Mouse (Mus musculus) adrenal gland, postnatal 4 days (tissue): ENCODE results near the gene Tle2. TPM values are rescaled to one million over a fixed set of nuclear protein-coding genes. Genes with fewer than 3 reads are reported as not detected.

Experiments used
- DNase-seq, 2 experiments: peaks; one replicate each; pipeline ENCODE4 v3.0.0; 2021 to 2022; ENCODE audit warnings: low spot score in 2 of 2, mixed read lengths in 2 of 2
- total RNA-seq, 2 experiments: library from RNA; stranded (reverse); gene quantifications; 2 replicates each; pipeline ENCODE4 v1.2.3; 2021

Gene Tle2
- total RNA-seq, 2 experiments from 2014 or later: 24.9 to 30.4 TPM

DNA sequence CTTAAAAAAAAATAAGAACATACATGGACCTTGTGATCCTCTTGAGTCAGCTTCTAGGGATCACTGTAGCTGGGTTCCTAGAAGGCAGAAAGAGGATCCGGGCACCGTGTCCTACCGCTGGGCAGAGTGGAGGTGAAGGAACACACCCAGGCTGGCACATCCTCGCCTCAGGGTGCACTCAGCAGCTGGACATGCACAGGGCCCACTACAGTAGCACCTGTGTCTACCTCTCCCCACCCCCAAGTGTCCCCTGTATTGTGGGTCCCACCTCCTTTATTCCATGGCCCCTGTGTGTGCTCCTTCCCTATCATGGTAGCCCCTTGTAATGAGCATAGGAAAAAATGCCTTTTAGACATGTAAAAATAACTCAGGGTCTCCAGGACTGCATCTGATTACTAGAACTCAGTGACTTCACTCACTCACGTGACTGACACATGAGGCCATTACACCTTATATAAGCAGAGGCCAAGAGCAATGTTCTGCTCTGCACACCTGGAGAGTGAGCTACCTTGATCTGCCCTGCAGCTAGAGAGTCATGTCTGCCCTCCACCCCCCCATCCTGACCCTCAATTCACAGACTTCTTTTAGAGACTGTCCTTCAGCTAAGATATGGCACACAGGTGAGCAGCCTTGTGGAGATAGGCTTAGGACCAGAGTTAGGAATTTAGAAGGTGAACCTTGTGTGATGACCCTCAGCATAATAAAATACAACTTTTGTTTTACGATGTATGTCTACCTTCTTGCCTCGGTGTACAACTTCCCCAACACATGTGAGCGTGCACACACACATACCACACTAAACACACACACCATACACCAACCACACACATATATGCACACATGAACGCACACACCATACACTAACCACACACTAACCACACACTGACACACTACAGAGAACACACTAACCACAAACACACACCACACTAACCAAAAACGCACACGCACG is 29.9 kb downstream of the Tle2 start:
- DNase-seq: no peak

DNA sequence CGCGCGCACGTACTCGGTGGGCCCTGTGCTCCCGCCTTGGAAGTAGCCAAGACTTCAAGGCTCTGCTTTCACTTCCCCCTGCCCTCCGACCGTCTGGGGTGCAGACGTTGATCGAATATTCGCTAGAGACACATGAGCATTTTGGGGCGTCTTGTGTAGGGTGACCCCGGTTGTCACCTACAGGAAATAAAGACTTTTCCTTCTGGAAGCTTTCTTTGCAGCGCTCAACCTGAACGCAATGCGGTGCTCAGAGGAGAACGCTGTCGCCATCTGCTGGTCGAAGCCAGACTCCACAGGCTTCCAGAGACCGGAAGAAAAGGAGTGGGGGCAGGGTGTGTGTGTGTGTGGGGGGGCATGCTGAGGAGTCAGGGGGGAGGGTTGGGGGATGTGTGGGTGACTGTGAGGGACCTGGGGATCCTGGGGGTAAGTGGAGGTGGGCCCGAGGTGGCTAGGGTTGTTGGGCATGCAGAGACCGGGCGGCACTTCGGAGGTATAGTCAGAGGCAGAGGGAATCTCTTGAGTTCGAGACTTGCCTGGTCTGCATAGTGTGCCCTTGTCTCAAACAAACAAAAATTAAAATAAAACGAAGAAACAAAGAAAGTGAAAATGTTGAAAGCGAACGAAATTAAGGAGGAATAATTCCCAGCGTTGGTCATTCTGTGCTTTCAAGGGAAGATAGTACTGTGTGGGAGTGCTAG is 30.8 kb downstream of the Tle2 start:
- DNase-seq: peak; percentile 63 to 75

DNA sequence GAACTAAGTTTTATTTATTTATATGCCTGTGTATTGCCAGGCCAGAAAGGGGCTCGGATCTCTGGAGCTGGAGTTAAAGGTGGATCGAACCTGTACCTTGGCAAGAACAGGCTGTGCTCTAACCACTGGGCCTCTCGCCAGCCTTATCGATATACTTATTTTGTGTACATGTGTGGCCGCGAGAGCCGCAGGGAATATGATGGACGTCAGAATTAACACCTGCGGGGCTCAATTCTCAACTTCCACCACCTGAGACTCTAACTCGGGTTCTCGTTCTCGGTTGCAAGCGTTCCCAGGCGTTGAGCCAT is 31.3 kb downstream of the Tle2 start:
- DNase-seq: no peak

DNA sequence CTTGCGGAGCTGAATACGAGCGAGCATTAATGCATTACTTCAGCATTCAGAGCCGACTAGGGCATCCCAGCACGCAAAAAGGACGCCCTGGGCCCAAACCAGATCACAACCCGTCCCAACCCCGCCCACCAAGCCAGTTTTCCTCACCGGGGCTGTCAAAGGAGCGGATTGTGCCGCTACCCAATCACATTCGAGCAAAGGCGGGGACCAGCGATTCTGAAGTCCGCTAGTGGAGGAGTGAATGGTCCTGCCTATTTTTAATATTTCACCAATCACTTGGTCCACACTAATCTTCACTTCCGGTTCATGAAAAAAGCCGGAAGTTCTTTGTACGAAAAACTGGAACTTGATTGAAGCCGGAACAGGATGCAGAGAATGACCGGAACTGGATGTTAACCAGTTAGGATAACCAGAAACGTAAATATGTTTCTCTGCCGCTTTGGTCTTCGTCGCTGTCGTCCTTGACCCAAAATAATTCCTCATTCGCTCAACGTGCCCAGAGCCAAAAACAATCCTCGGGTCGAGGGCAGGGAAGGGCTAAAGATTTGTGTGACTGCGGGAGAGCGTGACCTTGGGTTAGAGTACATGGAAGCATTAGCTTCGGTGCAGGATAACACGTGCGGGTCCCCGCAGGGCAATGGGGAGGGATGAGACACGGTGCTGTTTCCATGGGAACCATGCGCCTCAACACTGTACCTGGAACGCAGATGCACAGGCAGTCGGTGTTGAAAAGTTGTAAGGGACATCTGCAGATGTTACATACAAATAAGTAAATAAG is 31.8 kb downstream of the Tle2 start, which contains the start of gene BC025920:
TSS of gene BC025920 (plus strand) at position 297 of the 778 bp plus-strand sequence.
- DNase-seq: peak; percentile 69 to 88

DNA sequence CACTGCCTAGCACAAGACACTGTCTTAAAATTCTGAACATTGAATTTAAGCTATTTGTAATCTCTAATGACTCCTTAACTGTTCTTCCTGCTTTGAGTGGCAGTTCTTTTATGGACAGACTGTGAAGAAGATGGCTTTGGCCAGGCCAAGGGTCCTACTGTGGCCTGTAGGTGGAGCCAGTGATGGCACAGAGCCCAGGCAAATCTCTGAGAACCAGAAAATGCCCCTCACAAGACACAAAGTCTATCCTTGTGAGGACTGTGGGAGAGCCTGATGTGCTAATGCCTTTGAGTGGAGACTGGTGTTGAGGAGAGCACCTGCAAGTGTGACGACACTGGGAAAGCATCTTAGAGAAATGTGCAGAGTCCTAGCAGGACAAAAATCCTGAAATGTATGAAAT is 33.9 kb downstream of the Tle2 start:
- no peak for DNase-seq

DNA sequence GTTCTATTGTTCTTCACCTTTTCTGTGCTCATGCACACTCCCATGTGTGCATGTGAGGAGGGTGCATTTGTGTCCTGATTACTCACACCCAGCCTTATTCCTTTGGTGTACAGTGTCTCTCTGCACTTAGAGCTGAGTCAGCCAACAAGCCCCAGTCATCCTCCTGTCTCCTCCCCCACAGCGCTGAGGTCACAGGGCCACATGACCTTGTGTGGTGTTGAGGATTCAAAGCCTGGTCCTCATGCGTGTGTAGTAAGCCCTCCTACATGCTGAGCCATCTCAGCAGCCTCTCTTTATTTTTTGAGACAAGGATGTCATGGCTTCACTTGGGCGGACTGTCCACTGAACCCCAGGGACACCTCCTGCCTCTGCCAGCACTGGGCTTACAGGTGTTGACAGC is 38.4 kb downstream of the Tle2 start:
- no peak for DNase-seq

DNA sequence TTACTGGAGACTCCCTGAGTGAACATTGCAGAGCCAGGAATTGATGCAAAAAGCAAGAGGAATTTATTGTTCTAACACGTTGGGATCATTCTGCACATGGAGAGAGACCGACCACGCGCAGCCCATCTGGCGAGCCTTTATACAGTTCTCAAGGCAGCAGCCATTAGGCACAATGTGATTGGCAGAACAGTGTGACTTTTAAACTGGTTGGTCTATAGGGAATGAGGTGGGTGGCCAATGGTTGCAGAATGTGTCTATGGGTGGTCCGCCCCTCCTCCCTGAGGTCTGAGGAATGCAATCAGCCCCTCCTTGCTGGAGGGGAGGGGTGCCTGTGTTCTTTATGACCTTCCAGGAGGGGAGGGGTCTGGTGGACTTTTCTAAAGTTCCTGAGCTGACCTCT is 41.1 kb downstream of the Tle2 start:
- no peak for DNase-seq

DNA sequence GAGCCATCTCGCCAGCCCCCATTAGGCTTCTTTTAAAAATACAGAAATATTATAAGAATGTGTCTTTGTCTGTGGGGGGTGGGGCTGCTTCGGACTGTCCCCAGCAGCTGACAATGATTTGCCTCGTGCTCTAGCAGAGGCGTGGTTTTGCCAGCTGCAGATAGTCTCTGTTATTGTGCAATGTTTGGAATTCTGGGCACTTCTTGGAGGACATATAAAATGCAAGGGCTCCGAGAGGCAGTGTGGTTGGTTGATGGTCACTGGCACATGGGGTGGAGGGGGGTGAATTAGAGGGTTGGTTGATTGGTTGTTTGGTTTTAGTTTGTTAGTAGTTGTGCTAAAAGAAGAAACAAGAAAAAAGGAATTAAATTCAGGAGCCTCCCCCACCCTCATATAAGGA is 45.6 kb downstream of the Tle2 start:
- DNase-seq: no peak

DNA sequence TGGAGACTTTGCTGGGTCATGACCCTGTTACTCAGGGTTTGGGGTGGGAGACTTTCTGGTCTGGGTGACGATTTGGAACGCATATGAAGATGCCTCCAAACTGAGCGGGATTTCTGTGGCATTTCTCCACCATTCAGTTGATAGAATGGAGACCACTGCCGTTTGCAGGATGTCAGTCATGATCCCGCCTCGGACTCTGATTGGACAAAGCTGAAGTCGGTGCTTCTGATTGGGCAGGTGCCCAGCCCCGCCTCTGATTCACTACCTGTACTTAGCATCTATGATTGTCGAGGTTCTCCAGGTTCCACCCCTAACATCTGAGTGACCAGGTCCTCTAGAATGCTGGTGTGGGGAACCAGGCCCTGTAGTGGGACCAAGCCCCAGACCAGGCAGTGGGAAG is 46.4 kb downstream of the Tle2 start:
- DNase-seq: no peak

DNA sequence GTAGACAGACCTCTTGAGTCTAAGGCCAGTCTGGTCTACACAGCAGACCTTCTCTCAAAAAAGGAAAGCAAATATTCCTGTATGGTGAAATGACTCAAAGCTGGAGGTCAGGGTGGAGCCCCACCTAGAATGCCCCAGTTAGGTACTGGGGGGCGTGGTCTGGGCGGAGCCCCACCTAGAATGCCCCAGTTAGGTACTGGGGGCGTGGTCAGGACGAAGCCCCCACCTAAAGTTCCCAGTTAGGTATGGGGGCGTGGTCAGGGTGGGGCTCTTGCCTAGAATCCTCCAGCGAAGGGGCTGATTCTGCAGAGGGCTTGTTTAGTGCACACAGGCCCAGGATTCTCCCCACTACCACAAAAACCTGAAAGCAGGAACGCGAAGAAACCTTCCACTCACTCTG is 49.1 kb downstream of the Tle2 start:
- DNase-seq: no peak

DNA sequence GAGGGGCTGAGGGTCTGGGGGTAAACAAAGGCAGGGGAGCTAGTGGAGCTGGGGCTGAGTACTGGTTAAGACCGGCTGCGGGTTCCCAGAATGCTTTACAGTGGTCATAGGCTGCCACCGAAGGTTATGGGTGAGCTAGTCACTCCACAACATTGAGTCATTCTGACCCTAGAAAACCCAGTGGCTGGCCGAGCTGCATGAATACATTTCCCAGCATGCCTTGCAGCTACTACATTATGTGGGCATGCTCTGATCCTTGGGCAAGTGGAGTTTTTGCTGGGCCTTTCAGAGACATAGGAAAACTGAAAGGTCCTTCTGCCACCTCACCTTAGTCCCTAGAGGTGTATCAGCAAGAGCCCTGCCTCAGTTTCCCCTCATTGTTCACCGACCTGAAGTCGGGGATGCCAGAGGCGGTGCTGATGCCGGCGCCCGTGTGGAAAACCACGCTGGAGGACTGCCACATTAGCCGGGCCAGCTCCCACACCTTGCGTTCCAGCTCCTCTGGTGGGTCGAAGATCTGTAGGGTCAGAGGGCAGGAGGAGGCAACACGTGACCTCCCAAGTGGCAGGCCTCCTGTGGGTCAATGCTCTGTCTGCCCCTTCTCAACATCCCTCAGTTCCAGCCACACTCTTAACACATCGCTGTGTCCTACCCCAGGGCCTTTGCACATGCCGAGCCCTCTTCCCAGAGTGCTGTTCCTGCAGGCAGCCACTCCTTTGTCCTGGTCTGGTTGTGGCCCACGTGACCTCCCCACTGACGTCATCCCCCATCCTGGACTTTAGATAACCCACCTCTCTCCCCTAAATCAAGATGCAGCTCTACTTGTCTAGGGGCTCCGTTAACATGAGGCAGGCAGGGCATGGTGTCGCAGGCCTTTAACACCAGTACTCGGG is 52.0 kb downstream of the Tle2 start:
- no peak for DNase-seq

DNA sequence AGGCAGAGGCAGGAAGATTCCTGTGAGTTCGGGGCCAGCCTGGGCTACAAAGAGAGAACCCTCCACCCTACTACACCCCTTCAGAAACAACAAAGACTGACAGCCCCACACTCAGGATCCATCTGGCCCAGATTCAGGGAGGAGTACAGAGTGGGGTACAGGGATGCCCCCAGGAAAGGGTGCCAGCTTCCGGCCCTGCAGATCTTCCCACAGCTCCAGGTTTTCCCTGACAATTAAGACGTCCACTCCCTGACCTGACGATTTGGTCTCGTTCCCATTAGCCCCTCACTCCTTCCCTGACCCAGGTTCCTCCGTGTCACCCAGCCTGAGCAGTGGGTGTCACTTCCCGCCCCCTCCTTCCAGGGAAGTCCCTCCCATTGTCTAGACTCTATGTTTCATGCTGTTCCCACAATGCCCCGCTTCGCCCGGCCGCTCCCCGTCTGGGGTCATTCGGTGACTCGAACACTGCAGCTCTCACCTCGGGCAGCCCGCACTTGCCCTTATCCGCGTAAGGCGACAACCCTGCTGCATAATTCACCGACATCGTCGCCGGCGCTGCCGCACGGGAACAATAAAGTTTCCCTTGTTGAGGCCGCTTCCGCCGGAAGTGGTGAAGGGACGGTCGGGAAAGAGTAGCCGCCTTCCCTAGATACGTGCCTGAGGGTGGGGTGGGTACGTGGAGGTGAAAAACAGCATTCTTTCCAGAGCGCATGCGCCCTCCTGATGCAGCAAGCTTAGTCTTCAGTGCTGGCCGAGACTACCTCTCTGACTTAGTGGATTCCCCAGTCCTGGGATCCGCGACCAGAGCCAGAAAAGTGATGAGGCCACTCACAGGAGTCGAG is 52.9 kb downstream of the Tle2 start, which contains the start of gene Sirt6:
TSS of gene Sirt6 (minus strand) at position 804 of the 842 bp plus-strand sequence.
- DNase-seq: peak; percentile 67 to 82

DNA sequence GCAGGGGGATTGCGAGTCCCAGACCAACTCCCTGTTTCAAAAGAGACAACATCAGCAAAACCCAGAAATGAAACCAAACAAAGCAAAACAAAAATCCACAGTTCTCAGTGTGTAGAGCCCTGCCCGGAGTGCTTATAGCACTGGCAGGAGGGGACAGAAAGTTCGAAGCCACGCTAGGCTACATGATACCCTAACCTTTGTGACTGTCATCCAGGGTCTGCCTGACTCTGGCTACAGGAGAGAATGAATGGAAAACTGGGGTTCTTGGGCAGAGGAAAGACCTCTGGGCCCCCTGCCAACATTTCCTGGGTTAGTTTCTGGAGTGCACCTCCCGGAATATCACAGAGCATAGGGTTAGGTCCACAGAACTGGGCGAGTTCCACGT is 53.5 kb downstream of the Tle2 start:
- no peak for DNase-seq

DNA sequence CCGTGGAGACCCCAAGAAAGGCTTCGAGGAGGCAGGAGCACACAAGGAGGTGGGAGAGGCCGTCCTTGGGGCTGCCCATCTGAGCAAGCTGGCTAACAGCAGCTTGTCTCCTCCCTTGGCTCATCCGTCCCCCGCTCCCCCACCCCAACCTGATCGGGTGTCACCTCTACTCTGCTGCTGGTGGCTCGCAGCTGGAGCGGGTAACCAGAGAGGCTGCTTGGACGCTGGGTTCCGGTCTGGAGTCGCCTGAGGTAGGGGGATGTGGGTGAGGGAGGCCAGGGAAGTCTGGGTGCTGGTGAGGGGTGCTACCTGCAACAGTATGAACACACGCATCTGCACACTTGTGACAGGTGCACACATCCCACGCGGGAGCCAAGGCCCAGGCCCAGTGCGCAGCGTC is 54.0 kb downstream of the Tle2 start, which contains the start of gene Ankrd24:
TSS of gene Ankrd24 (plus strand) at position 151 of the 400 bp plus-strand sequence.
- DNase-seq: no peak

DNA sequence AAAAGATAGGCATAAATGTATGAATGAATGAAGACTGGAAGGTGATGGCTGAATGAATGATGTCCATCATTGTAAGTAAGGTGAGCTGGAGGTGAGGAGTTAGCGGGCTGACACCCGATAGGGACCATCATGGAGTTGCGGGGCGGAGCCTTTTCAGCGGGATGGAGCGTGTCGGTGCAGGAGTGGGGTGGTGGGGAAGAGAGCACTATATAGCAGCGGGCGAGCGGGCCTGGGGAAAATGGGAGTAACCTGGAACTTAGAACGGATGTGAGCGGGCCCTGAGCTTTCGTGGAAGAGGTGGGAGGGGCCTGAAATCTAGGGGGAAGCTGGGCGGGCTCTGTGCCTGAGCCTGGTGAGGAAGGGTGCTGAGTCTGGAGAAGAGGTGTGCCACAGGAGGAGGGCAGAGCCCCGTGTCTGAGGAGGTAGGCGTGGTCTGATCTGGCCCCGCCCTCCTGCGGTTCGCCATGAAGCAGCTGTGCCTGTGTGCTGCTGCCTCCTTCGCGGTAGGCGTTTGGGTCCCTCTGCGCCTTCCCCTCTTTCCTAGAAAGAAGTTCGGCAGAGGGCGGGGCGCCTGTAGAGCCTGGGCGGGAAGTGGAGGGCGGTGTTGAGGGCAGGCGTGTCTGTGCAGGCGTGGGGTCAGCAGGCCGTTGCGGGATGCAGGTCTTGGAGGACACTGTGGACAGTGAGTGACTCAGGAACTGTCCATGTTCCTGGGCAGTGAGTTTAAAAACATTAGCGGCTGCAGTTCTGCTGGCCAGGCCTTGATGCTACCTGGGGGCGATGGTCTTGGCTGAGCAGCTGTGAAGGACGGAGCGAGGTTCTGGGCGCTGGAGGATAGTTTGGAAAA is 59.1 kb downstream of the Tle2 start:
- peak; percentile 59 to 68 for DNase-seq

DNA sequence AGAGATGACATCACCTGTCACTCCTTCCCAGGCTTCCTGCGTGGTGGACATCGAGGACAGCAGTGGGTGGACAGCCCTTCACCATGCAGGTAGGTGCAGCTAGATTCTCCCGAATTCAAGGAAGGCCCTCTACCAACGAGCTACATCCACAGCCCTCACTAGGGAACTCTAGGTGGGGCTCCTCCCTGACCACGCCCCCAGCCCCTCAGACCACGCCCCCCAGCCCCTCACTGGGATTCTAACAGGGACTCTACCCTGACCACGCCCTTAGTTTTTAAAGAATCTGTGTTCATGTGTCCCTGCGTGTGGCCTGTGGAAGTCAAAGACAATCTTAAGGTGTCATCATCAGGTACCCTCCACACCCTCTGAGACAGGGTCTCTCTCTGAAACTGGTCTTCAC is 62.0 kb downstream of the Tle2 start:
- DNase-seq: no peak

DNA sequence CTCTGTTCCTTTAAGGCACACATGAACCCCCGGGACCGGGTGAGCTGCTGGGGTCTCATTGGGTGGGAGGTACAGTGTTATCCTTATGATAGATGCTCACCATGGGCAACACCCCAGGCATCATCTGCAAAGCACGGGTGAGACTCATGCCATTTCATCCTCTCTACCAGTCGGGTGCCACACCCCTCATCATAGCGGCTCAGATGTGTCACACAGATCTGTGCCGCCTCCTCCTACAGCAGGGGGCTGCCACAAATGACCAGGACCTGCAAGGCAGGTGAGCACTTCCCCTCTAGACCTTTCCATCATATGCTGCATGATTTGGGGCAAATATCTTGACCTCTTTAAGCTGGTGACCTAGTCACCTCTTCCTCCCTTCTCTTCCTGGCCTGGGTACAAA is 63.7 kb downstream of the Tle2 start:
- DNase-seq: no peak
